Mouse (Mus musculus): ENCODE results near the gene Gm8159.
"Not testable (repeated sequence)": the region's sequence is repeated elsewhere in the genome, so short reads cannot be mapped to it uniquely, and the experiment has no call there.

Gm8159 gene

GRCm38 (mm10) chr14:4632052-4632451 is at the start of gene Gm8159:
TSS of gene Gm8159 (plus strand) at chr14:4632352.
- not testable (repeated sequence) for DNase-seq (ENCODE audit: low read depth, low spot score)

DNA sequence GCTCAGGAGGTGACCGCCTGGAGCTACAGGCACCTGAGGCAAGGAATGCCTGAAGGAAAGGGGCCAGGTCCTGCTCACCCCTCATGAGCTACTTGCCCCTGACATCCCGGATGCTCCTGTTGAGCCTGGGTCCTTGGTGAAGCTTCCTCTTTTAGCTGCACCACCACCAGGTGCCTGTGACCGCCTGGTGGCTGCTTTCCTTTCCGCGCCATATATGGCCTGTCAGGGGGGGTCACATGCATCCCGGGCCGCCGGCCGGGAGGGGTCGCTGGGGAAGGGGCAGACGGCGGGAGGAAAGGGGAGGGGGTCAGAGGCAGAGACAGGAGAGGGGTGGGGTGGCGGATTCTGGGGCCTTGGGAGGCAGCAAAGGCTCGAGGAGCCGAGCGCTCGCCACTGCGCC is 17.2 kb downstream of the Gm8159 start:
- DNase-seq (ENCODE audit: low read depth, low spot score), result not testable (repeated sequence)

GRCm38 (mm10) chr14:4650324-4650723 is 18.2 kb downstream of the Gm8159 start:
- DNase-seq (ENCODE audit: low read depth, low spot score), result not testable (repeated sequence)

DNA sequence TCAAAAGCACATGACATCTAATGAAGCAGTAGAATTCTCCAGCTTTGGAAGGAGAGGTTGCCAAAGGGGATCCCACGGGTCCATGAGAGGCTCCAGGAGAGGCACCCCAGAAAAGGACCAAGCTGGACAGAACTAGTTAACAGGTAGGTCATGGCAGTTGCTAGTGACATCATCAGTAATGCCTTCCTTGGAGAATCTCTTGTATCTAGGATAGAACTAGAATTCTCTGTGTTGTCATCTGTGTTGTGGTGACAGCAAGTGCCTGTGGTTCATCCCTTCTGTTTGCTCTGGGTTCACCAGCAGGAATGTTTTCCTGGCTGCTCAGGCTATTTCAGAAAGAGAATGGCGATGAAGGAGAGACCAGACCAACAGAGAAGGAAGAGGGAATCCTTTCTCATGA is 31.7 kb downstream of the Gm8159 start, which contains the start of gene Gm3239:
Gene Gm3239, plus strand, starts transcription at position 301 of the 400 bp plus-strand sequence.
- DNase-seq (ENCODE audit: low read depth, low spot score), result not testable (repeated sequence)
